Mouse (Mus musculus) embryonic facial prominence, embryonic 13.5 days (tissue): Measurements from ENCODE around the gene A230050P20Rik. TPM values are rescaled to one million over a fixed set of nuclear protein-coding genes. Genes with fewer than 3 reads are reported as not detected.

ENCODE experiments used
- ATAC-seq: fragments of 200-750 bp; cut with Nextera tagmentation; 2 replicates; pipeline ENCODE4 v1.8.0; 2017; ENCODE audit warnings: low read depth; ENCODE audit not compliant: insufficient number of reproducible peaks, insufficient read depth, low FRiP score, low TSS enrichment
- H3K27ac ChIP-seq: fragments of 300-500 bp; sonication (generic); 2 replicates; pipeline ENCODE4 v1.5.1; 2015; ENCODE audit warnings: moderate library complexity, mild to moderate bottlenecking, inconsistent platforms
- H3K27me3 ChIP-seq: fragments of 300-500 bp; sonication (generic); 2 replicates; pipeline ENCODE4 v1.6.1; 2015; ENCODE audit warnings: mild to moderate bottlenecking, inconsistent platforms
- H3K36me3 ChIP-seq: fragments of 300-500 bp; sonication (generic); 2 replicates; pipeline ENCODE4 v1.6.1; 2015; ENCODE audit warnings: mild to moderate bottlenecking, inconsistent platforms
- H3K4me1 ChIP-seq: fragments of 300-500 bp; sonication (generic); 2 replicates; pipeline ENCODE4 v1.6.1; 2015; ENCODE audit warnings: inconsistent platforms
- H3K4me2 ChIP-seq: fragments of 300-500 bp; sonication (generic); 2 replicates; pipeline ENCODE4 v1.6.1; 2015; ENCODE audit warnings: moderate library complexity, mild to moderate bottlenecking, inconsistent platforms
- H3K4me3 ChIP-seq: fragments of 300-500 bp; sonication (generic); 2 replicates; pipeline ENCODE4 v1.5.1; 2015; ENCODE audit warnings: mild to moderate bottlenecking, inconsistent platforms
- H3K9ac ChIP-seq: fragments of 300-500 bp; sonication (generic); 2 replicates; pipeline ENCODE4 v1.6.1; 2015; ENCODE audit warnings: mild to moderate bottlenecking, inconsistent platforms
- H3K9me3 ChIP-seq: fragments of 300-500 bp; sonication (generic); 2 replicates; pipeline ENCODE4 v1.6.1; 2016; ENCODE audit warnings: inconsistent platforms
- WGBS: fragments of 180-500 bp; shearing (Covaris S2); methylation state at CpG from one replicate; pipeline ENCODE4 v1.1.7; 2015; ENCODE audit warnings: mixed read lengths; 5-methylcytosine and 5-hydroxymethylcytosine counted together
- polyA plus RNA-seq: library from polyadenylated mRNA; unstranded; fragments of >200 nt; fragmentation: Nextera tagmentation; extraction: Ambion mirVana; gene quantifications from 2 replicates; pipeline ENCODE4 v1.2.1, GENCODE M21; 2015

Gene A230050P20Rik
- polyA plus RNA-seq, 1 experiment from 2014 or later, result 7.5 TPM

GRCm38 (mm10) chr9:20889185-20890141 lies 21.0 kb downstream of the A230050P20Rik start:
- Histone ChIP-seq H3K4me3 (peak overlapping the region; percentile 97), H3K4me1 (peaks cover 11% of the 10 kb centered on the region), H3K9ac (peak overlapping the region; percentile 54), H3K27ac (no peak overlapping the region), H3K27me3 (no peaks in the 10 kb centered on the region), H3K36me3 (peaks cover 52% of the 10 kb centered on the region), H3K4me2 (peak overlapping the region; percentile 82), H3K9me3 (peaks cover 3% of the 10 kb centered on the region; the same call in 1 of the 2 replicates)
- no peak for ATAC-seq
- 79% methylated on average over 29 of the region's 29 CpGs for WGBS

- WGBS, result 92% methylated on average over 5 of the region's 5 CpGs
- H3K36me3 ChIP-seq, result peaks cover 62% of the 10 kb centered on the region
- peaks cover 11% of the 10 kb centered on the region for H3K4me1 ChIP-seq
- 0 out of 2 replicates have a peak overlapping the region, but pooled peaks have one; percentile 54 for H3K9ac ChIP-seq
- H3K27ac ChIP-seq, result no peak overlapping the region
- ATAC-seq, result no peak
- no peaks in the 10 kb centered on the region for H3K9me3 ChIP-seq
- no peaks in the 10 kb centered on the region for H3K27me3 ChIP-seq
- H3K4me3 ChIP-seq, result no peak overlapping the region
- no peak overlapping the region for H3K4me2 ChIP-seq
These were observed 22.0 kb downstream of the A230050P20Rik start for GRCm38 (mm10) chr9:20890411-20890810.

GRCm38 (mm10) chr9:20891339-20892103 lies 23.1 kb downstream of the A230050P20Rik start:
- ATAC-seq, result no peak
- Histone ChIP-seq H3K9me3 (no peaks in the 10 kb centered on the region), H3K4me1 (peaks cover 11% of the 10 kb centered on the region), H3K36me3 (peaks cover 73% of the 10 kb centered on the region), H3K9ac (no peak overlapping the region), H3K27me3 (no peaks in the 10 kb centered on the region), H3K4me2 (no peak overlapping the region), H3K4me3 (peak overlapping the region; percentile 2; the same call in 1 of the 2 replicates), H3K27ac (no peak overlapping the region; the same call in 1 of the 2 replicates)
- WGBS, result 86% methylated on average over 26 of the region's 26 CpGs

- H3K4me1 ChIP-seq, result peaks cover 14% of the 10 kb centered on the region
- no peak for ATAC-seq
- WGBS, result 67% methylated on average over 5 of the region's 5 CpGs
- H3K9me3 ChIP-seq, result no peaks in the 10 kb centered on the region
- H3K4me3 ChIP-seq, result no peak overlapping the region
- H3K27ac ChIP-seq, result no peak overlapping the region; the same call in 1 of the 2 replicates
- H3K9ac ChIP-seq, result no peak overlapping the region
- H3K36me3 ChIP-seq, result peaks cover 79% of the 10 kb centered on the region
- H3K27me3 ChIP-seq, result no peaks in the 10 kb centered on the region
- H3K4me2 ChIP-seq, result no peak overlapping the region
These were observed 23.7 kb downstream of the A230050P20Rik start for GRCm38 (mm10) chr9:20892104-20892653.

GRCm38 (mm10) chr9:20893069-20893468 lies 24.6 kb downstream of the A230050P20Rik start:
- no peak overlapping the region for H3K9ac ChIP-seq
- H3K27me3 ChIP-seq, result no peaks in the 10 kb centered on the region
- WGBS, result 51% methylated on average over 5 of the region's 5 CpGs
- no peak overlapping the region for H3K4me2 ChIP-seq
- H3K4me1 ChIP-seq, result peaks cover 20% of the 10 kb centered on the region
- no peaks in the 10 kb centered on the region for H3K9me3 ChIP-seq
- no peak for ATAC-seq
- peaks cover 79% of the 10 kb centered on the region for H3K36me3 ChIP-seq
- no peak overlapping the region for H3K27ac ChIP-seq
- H3K4me3 ChIP-seq, result no peak overlapping the region

- WGBS, result 84% methylated on average over 13 of the region's 13 CpGs
- no peaks in the 10 kb centered on the region for H3K27me3 ChIP-seq
- ATAC-seq, result no peak
- H3K36me3 ChIP-seq, result peaks cover 79% of the 10 kb centered on the region
- H3K4me1 ChIP-seq, result peaks cover 20% of the 10 kb centered on the region
- no peaks in the 10 kb centered on the region for H3K9me3 ChIP-seq
- H3K4me2 ChIP-seq, result no peak overlapping the region
- no peak overlapping the region for H3K4me3 ChIP-seq
- no peak overlapping the region for H3K27ac ChIP-seq
- no peak overlapping the region for H3K9ac ChIP-seq
These were observed 25.3 kb downstream of the A230050P20Rik start for GRCm38 (mm10) chr9:20893590-20894343.

GRCm38 (mm10) chr9:20894629-20895028 lies 26.2 kb downstream of the A230050P20Rik start:
- H3K4me2 ChIP-seq, result no peak overlapping the region
- no peak overlapping the region for H3K27ac ChIP-seq
- no peak for ATAC-seq
- no peak overlapping the region for H3K9ac ChIP-seq
- 89% methylated on average over 15 of the region's 15 CpGs for WGBS
- H3K4me1 ChIP-seq, result peaks cover 14% of the 10 kb centered on the region
- no peaks in the 10 kb centered on the region for H3K9me3 ChIP-seq
- H3K27me3 ChIP-seq, result no peaks in the 10 kb centered on the region
- H3K4me3 ChIP-seq, result no peak overlapping the region
- H3K36me3 ChIP-seq, result peaks cover 76% of the 10 kb centered on the region

GRCm38 (mm10) chr9:20895382-20895781 lies 26.9 kb downstream of the A230050P20Rik start:
- peaks cover 68% of the 10 kb centered on the region for H3K36me3 ChIP-seq
- no peak overlapping the region for H3K9ac ChIP-seq
- H3K27ac ChIP-seq, result no peak overlapping the region
- no peaks in the 10 kb centered on the region for H3K9me3 ChIP-seq
- H3K4me2 ChIP-seq, result no peak overlapping the region
- H3K4me1 ChIP-seq, result peaks cover 12% of the 10 kb centered on the region
- H3K4me3 ChIP-seq, result no peak overlapping the region
- ATAC-seq, result no peak
- WGBS, result 96% methylated on average over 9 of the region's 9 CpGs
- H3K27me3 ChIP-seq, result no peaks in the 10 kb centered on the region

GRCm38 (mm10) chr9:20897736-20898510 lies 29.5 kb downstream of the A230050P20Rik start:
- ATAC-seq, result 0 out of 2 replicates have a peak, but pooled peaks have one; percentile 8
- Histone ChIP-seq H3K27ac (peak overlapping the region; percentile 75; the same call in 1 of the 2 replicates), H3K4me3 (peak overlapping the region; percentile 99), H3K4me1 (peaks cover 19% of the 10 kb centered on the region), H3K4me2 (peak overlapping the region; percentile 98), H3K9me3 (no peaks in the 10 kb centered on the region), H3K36me3 (peaks cover 43% of the 10 kb centered on the region), H3K9ac (peak overlapping the region; percentile 98), H3K27me3 (no peaks in the 10 kb centered on the region)
- 4% methylated on average over 32 of the region's 39 CpGs for WGBS

GRCm38 (mm10) chr9:20898511-20899073 lies 30.1 kb downstream of the A230050P20Rik start, which contains the start of gene Eif3g:
Gene Eif3g, minus strand, starts transcription at chr9:20898623.
- peak within 1 kb of the TSS; percentile 98 for H3K4me2 ChIP-seq
- peaks cover 19% of the 10 kb centered on the region for H3K4me1 ChIP-seq
- H3K27ac ChIP-seq, result peak within 1 kb of the TSS; percentile 75; the same call in 1 of the 2 replicates
- H3K36me3 ChIP-seq, result peaks cover 36% of the 10 kb centered on the region
- H3K9ac ChIP-seq, result peak within 1 kb of the TSS; percentile 98
- WGBS, result 4% methylated on average over 34 of the region's 34 CpGs
- H3K4me3 ChIP-seq, result peak within 1 kb of the TSS; percentile 99
- H3K9me3 ChIP-seq, result no peaks in the 10 kb centered on the region
- H3K27me3 ChIP-seq, result no peaks in the 10 kb centered on the region
- peak; percentile 80 for ATAC-seq
